Mouse (Mus musculus): ENCODE data around the gene Tmem126b.

Tmem126b gene

DNA sequence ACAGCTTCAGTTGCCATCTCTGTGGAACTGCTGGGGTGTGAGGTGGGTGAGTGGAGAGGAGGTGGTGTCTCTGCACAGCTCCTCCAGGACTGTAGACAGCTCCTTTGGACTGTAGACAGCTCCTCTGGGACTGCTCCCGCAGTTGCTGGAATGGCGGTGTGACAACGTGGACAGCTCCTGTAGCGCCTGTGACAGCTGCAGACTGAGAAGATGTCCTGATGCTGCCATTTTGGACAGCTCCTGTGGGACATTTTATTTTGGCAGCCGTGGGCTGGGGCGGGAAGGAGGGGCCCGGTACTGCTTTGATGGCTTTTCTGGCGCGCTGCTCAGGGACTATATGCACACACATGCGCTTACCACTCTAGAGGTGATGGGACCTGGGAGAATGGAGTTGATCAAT is 15.5 kb downstream of the Tmem126b start:
- TF ChIP-seq POU5F1 (IDR thresholded peaks at IDR 0.05; ENCODE audit: borderline replicate concordance, low read length) (no peak), CTCF (conservative IDR thresholded peaks at IDR 0.05; ENCODE audit: low read length) (no peak), NANOG (IDR thresholded peaks at IDR 0.05; ENCODE audit: borderline replicate concordance, low read length) (no peak)
- peaks cover 2% of the 10 kb centered on the region for H3K27me3 ChIP-seq (ENCODE audit: insufficient read depth, low read length)
- peak overlapping the region; percentile 43; the same call in 1 of the 2 replicates for H3K4me3 ChIP-seq (replicated peaks; ENCODE audit: low read length)
- H3K36me3 ChIP-seq (ENCODE audit: insufficient read depth, low read length) = no peaks in the 10 kb centered on the region
- peaks cover 41% of the 10 kb centered on the region for H3K4me1 ChIP-seq (replicated peaks; ENCODE audit: low read depth, low read length)
- H3K9me3 ChIP-seq (ENCODE audit: low read length) = no peaks in the 10 kb centered on the region

DNA sequence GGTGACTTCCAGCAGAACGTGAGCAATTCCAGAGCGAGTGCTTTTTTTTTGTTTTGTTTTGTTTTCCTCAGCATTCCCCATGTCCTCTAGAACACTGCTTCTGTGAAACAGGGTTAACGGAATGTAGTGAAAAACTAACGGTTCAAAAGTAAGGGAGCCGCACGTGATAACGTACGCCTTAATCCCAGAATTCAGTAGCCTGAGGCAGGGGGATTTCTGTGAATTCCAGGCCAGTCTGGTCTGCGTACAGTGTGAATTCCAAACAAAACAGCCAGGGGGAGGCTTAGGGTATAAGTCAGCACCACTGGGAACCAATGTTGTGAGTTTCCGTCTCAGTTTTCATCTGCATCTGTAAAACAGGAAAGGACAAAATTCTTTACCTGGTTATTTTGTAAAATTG is 18.3 kb downstream of the Tmem126b start:
- Histone ChIP-seq H3K9me3 (ENCODE audit: low read length) (no peaks in the 10 kb centered on the region), H3K36me3 (ENCODE audit: insufficient read depth, low read length) (peaks cover 24% of the 10 kb centered on the region), H3K4me1 (replicated peaks; ENCODE audit: low read depth, low read length) (peaks cover 41% of the 10 kb centered on the region), H3K4me3 (replicated peaks; ENCODE audit: low read length) (peak overlapping the region; percentile 94), H3K27me3 (ENCODE audit: insufficient read depth, low read length) (peaks cover 2% of the 10 kb centered on the region)
- no peak for TF ChIP-seq POU5F1 (IDR thresholded peaks at IDR 0.05; ENCODE audit: borderline replicate concordance, low read length)
- TF ChIP-seq NANOG (IDR thresholded peaks at IDR 0.05; ENCODE audit: borderline replicate concordance, low read length) = no peak
- TF ChIP-seq CTCF (conservative IDR thresholded peaks at IDR 0.05; ENCODE audit: low read length) = no peak

DNA sequence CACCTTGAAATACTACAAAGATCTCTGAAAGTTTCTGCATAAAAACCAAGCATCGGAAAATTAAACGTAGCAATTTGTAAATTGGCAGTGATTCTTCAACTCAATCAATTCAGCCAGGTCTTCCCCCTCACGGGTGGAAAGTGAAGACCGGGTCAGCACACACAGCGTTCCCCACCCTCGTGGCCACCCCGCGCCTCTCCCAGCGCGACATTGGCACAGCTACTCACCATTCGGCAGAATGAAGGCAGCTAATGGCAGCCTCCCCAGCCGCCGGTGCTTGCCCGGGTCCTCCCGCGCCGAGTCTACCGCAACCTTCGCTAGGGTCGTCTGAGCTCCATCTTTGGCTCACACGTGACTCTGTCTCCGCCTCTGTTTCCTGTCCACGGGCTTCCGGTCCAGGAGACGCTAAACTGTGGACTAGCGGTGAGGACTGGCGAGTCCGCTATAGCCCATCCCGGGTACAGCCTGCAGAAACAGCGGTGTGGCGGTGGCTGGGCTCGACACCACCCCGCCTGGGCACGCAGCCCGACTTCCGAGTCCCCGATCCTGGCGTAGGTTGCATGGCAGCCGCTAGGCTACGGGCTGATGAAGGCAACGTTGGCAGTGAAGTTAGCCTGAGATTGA is 18.8 kb downstream of the Tmem126b start, which contains the start of gene Tmem126a:
Gene Tmem126a, minus strand, starts transcription at position 385 of the 624 bp plus-strand sequence.
- no peak for TF ChIP-seq POU5F1 (IDR thresholded peaks at IDR 0.05; ENCODE audit: borderline replicate concordance, low read length)
- no peak for TF ChIP-seq NANOG (IDR thresholded peaks at IDR 0.05; ENCODE audit: borderline replicate concordance, low read length)
- no peak for TF ChIP-seq CTCF (conservative IDR thresholded peaks at IDR 0.05; ENCODE audit: low read length)
- peak within 1 kb of the TSS; percentile 94 for H3K4me3 ChIP-seq (replicated peaks; ENCODE audit: low read length)
- H3K27me3 ChIP-seq (ENCODE audit: insufficient read depth, low read length) = peaks cover 2% of the 10 kb centered on the region
- peaks cover 28% of the 10 kb centered on the region for H3K36me3 ChIP-seq (ENCODE audit: insufficient read depth, low read length)
- peaks cover 41% of the 10 kb centered on the region for H3K4me1 ChIP-seq (replicated peaks; ENCODE audit: low read depth, low read length)
- no peaks in the 10 kb centered on the region for H3K9me3 ChIP-seq (ENCODE audit: low read length)

DNA sequence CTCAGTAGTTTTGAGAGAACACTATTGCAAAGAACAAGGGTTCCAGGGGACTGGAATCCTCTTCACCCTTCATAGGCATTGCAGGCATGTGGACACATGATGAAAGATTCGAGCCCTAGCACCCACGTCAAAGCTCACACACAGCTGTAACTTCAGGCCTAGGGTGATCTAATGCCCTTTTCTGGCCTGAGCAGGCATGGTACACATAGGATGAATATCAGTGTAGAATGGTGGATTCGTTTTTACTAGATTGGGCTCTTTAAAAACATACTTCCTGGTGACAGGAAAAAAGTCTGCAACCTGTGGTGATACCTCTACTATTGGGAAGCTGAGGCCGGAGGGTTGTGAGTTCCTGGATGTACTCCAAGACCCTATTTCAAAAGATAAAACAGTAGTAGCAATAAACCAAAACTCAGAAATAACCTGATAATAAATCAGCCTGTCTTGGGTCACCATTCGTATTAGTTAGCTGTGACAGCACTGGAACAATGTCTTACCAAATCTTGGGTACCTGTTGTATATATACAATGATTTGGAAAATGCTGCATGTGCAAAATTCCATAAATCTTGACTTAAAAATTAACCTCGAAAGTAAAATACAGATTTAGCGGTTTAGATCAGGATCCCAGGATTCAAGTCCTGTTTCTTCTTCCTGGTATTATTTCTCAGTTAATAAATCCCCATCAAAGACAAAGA is 19.5 kb downstream of the Tmem126b start:
- Histone ChIP-seq H3K9me3 (ENCODE audit: low read length) (no peaks in the 10 kb centered on the region), H3K4me1 (replicated peaks; ENCODE audit: low read depth, low read length) (peaks cover 36% of the 10 kb centered on the region), H3K27me3 (ENCODE audit: insufficient read depth, low read length) (peaks cover 2% of the 10 kb centered on the region), H3K4me3 (replicated peaks; ENCODE audit: low read length) (peak overlapping the region; percentile 94), H3K36me3 (ENCODE audit: insufficient read depth, low read length) (peaks cover 34% of the 10 kb centered on the region)
- no peak for TF ChIP-seq CTCF (conservative IDR thresholded peaks at IDR 0.05; ENCODE audit: low read length)
- no peak for TF ChIP-seq NANOG (IDR thresholded peaks at IDR 0.05; ENCODE audit: borderline replicate concordance, low read length)
- no peak for TF ChIP-seq POU5F1 (IDR thresholded peaks at IDR 0.05; ENCODE audit: borderline replicate concordance, low read length)

DNA sequence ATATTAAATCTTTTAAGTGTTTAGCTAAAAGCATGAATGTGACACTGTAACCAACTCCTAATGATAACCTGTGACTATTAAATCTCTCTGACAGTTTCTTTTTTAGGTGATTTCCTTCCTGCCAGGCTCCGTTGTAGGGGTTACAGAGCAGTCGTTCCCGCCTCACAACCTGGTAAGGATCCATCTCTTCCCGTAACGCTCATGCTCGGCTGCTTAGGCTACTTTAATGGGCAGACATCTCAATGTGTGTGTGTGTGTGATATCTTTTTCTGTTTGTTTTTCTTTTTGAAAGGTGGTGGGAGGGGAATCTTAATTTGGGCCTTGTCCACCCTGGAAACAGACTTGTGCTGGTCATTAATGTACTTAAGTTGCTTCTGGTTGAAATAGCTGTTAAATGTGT is 31.6 kb downstream of the Tmem126b start:
- peaks cover 25% of the 10 kb centered on the region for H3K4me1 ChIP-seq (replicated peaks; ENCODE audit: low read depth, low read length)
- peaks cover 41% of the 10 kb centered on the region for H3K36me3 ChIP-seq (ENCODE audit: insufficient read depth, low read length)
- TF ChIP-seq POU5F1 (IDR thresholded peaks at IDR 0.05; ENCODE audit: borderline replicate concordance, low read length) = no peak
- no peak for TF ChIP-seq CTCF (conservative IDR thresholded peaks at IDR 0.05; ENCODE audit: low read length)
- TF ChIP-seq NANOG (IDR thresholded peaks at IDR 0.05; ENCODE audit: borderline replicate concordance, low read length) = no peak
- H3K27me3 ChIP-seq (ENCODE audit: insufficient read depth, low read length) = no peaks in the 10 kb centered on the region
- peak overlapping the region; percentile 95 for H3K4me3 ChIP-seq (replicated peaks; ENCODE audit: low read length)
- no peaks in the 10 kb centered on the region for H3K9me3 ChIP-seq (ENCODE audit: low read length)

DNA sequence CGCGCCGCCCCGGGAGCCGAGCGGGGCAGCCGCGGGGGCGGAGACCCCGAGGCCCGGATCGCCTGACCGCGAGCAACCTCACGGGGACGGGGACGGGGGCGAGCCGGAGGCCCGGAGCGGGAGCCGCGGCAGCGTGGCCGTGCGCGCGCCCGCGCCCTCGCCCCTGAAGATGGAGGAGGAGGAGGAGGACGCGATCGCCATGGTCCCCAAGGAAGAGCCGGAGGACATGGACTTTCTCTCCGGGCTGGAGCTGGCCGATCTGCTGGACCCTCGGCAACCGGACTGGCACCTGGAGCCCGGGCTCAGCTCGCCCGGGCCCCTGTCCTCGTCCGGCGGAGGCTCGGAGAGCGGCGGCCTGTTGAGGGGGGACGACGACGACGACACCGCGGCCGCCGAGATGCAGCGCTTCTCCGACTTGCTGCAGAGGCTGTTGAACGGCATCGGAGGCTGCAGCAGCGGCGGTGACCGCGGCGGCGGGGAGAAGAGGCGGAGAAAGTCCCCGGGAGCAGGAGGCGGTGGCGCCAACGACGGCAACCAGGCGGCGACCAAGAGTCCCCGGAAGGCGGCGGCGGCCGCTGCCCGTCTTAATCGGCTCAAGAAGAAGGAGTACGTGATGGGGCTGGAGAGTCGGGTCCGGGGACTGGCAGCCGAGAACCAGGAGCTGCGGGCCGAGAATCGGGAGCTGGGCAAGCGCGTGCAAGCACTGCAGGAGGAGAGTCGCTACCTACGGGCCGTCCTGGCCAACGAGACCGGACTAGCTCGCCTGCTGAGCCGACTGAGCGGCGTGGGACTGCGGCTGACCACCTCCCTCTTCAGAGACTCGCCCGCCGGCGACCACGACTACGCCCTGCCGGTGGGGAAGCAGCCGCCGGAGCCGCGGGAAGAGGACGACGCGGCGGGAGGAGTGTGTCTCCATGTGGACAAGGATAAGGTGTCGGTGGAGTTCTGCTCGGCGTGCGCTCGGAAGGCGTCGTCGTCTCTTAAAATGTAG is 32.4 kb downstream of the Tmem126b start:
- TF ChIP-seq CTCF (conservative IDR thresholded peaks at IDR 0.05; ENCODE audit: low read length) (no peak), POU5F1 (IDR thresholded peaks at IDR 0.05; ENCODE audit: borderline replicate concordance, low read length) (no peak), NANOG (IDR thresholded peaks at IDR 0.05; ENCODE audit: borderline replicate concordance, low read length) (no peak)
- no peaks in the 10 kb centered on the region for H3K9me3 ChIP-seq (ENCODE audit: low read length)
- H3K36me3 ChIP-seq (ENCODE audit: insufficient read depth, low read length) = peaks cover 34% of the 10 kb centered on the region
- H3K4me1 ChIP-seq (replicated peaks; ENCODE audit: low read depth, low read length) = peaks cover 25% of the 10 kb centered on the region
- H3K27me3 ChIP-seq (ENCODE audit: insufficient read depth, low read length) = no peaks in the 10 kb centered on the region
- H3K4me3 ChIP-seq (replicated peaks; ENCODE audit: low read length) = peak overlapping the region; percentile 95

DNA sequence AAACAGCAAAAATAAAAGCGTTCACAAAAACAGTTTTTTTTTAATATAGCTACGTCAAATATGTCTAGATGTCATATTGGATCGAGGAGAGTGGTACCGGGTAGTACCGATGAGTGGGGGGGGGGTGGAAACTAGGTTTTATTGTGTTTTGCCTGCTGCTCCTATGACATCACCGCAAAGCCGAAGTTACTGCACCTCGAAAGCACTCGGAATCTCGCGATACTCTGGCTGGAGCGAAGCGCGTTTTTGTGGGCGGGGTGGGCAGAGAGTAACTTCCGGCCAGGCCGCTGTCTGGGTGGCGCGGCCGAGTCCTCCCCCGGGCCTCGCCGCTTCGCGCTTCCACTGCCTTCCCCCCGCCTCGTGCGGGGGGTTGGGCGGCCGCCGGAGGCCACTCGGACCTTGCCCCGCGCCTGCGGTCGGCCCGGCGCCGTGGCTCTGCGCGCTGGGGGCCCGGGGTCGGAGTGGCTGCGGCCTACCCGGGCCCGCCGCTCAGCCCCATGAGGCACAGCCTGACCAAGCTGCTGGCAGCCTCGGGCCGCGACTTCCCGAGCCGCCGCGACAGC is 33.2 kb downstream of the Tmem126b start, which contains the start of gene Crebzf:
Gene Crebzf, plus strand, starts transcription at position 212 of the 563 bp plus-strand sequence.
- Histone ChIP-seq H3K27me3 (ENCODE audit: insufficient read depth, low read length) (no peaks in the 10 kb centered on the region), H3K4me1 (replicated peaks; ENCODE audit: low read depth, low read length) (peaks cover 21% of the 10 kb centered on the region)
- TF ChIP-seq POU5F1 (IDR thresholded peaks at IDR 0.05; ENCODE audit: borderline replicate concordance, low read length) (no peak), NANOG (IDR thresholded peaks at IDR 0.05; ENCODE audit: borderline replicate concordance, low read length) (no peak), CTCF (conservative IDR thresholded peaks at IDR 0.05; ENCODE audit: low read length) (no peak)

More for the DNA sequence above, 33.2 kb downstream of the Tmem126b start, which contains the start of gene Crebzf:
- H3K4me3 ChIP-seq (replicated peaks; ENCODE audit: low read length) = peak within 1 kb of the TSS; percentile 95
- H3K36me3 ChIP-seq (ENCODE audit: insufficient read depth, low read length) = peaks cover 26% of the 10 kb centered on the region
- no peaks in the 10 kb centered on the region for H3K9me3 ChIP-seq (ENCODE audit: low read length)

Data from E14TG2a.4 (cell line).